In the genomic region with DNA sequence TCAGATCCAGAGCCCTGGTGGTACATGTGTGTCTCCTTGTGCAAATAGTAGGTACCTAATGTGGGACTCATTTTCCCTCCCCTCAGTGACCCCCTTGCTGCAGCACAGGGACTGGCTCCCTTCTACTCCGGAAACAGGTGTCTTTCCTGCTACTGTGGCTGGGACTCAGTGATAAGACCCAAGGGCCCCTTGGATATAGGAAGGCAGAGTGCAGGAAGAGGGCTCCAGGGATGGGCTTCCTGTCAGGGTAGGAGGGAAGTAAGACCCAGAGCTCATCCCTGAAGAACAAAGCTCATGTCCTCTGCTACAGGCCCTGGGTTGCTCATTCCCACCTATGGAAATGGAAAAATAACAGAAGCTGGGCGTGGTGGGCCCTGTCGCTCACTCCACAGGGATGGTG, we compare ENCODE assay signal across 12 mouse cellular contexts. TPM values are rescaled to one million over a fixed set of nuclear protein-coding genes. Genes with fewer than 3 reads are reported as not detected.
DNase-seq lines count a peak whose midpoint lies in the region; ATAC-seq and TF ChIP-seq lines count a peak whose summit lies in the region.
"Had no signal": no experiment of that assay in that cellular context is flagged by ENCODE, and none has a peak within 500 bp of the region (broad histone marks: within the 10 kb centered on the region; RNA-seq: fewer than 3 reads in every experiment).

No protein-coding gene starts in this region.

- intact Hi-C loops in gastrocnemius, adult 2 months (cut with DNase I) = no loop called here
- intact Hi-C loops in gastrocnemius, postnatal 36 days (cut with DNase I) = no loop called here
- intact Hi-C loops in left cerebral cortex, postnatal 10 days (cut with DNase I) = no loop called here

- no peak for TF ChIP-seq CTCF in gastrocnemius, adult 2 months (IDR thresholded peaks at IDR 0.05)
- no peak for TF ChIP-seq CTCF in midbrain, postnatal 0 days (IDR thresholded peaks at IDR 0.05)

- ATAC-seq in liver, embryonic 13.5 days (ENCODE audit: low read depth) = peak; percentile 60
- ATAC-seq in midbrain, postnatal 0 days (ENCODE audit: low FRiP score) = no peak
- ATAC-seq in hindbrain, embryonic 14.5 days (ENCODE audit: low FRiP score) = no peak
- ATAC-seq: midbrain, embryonic 16.5 days had no signal

- H3K36me3 ChIP-seq in liver, embryonic 13.5 days = no peaks in the 10 kb centered on the region
- no peaks in the 10 kb centered on the region for H3K36me3 ChIP-seq in midbrain, postnatal 0 days (ENCODE audit: insufficient read depth, low read length)
- H3K36me3 ChIP-seq in hindbrain, embryonic 14.5 days (replicated peaks; ENCODE audit: control insufficient read depth, insufficient read depth) = no peaks in the 10 kb centered on the region
- H3K36me3 ChIP-seq: stomach, embryonic 15.5 days had no signal

- H3K27ac ChIP-seq in gastrocnemius, adult 2 months = peak overlapping the region; percentile 20; the same call in 1 of the 2 replicates
- H3K27ac ChIP-seq in liver, embryonic 13.5 days = peak overlapping the region; percentile 50
- H3K27ac ChIP-seq in midbrain, postnatal 0 days (ENCODE audit: low read depth, low read length) = no peak overlapping the region
- no peak overlapping the region for H3K27ac ChIP-seq in hindbrain, embryonic 14.5 days

- no peak overlapping the region for H3K4me3 ChIP-seq in gastrocnemius, adult 2 months
- H3K4me3 ChIP-seq in liver, embryonic 13.5 days (replicated peaks) = no peak overlapping the region
- H3K4me3 ChIP-seq in midbrain, postnatal 0 days (ENCODE audit: low read depth, low read length) = no peak overlapping the region
- no peak overlapping the region for H3K4me3 ChIP-seq in hindbrain, embryonic 14.5 days (replicated peaks; ENCODE audit: low read length)
- H3K4me3 ChIP-seq: stomach, embryonic 15.5 days had no signal

- H3K4me1 ChIP-seq in liver, embryonic 13.5 days (replicated peaks) = peaks cover 74% of the 10 kb centered on the region
- no peaks in the 10 kb centered on the region for H3K4me1 ChIP-seq in midbrain, postnatal 0 days (ENCODE audit: insufficient read depth, low read length)
- H3K4me1 ChIP-seq in hindbrain, embryonic 14.5 days (replicated peaks; ENCODE audit: control insufficient read depth, insufficient read depth, low read length) = no peaks in the 10 kb centered on the region

- WGBS in liver, embryonic 13.5 days (ENCODE audit: insufficient replicate concordance) = 12% methylated on average over 3 of the region's 3 CpGs
- WGBS in midbrain, postnatal 0 days = 78% methylated on average over 3 of the region's 3 CpGs
- WGBS in hindbrain, embryonic 14.5 days = 87% methylated on average over 3 of the region's 3 CpGs

- DNase-seq in gastrocnemius, adult 2 months = no peak
- no peak for DNase-seq in gastrocnemius, postnatal 36 days
- DNase-seq in kidney, adult 11 months = peak; percentile 45
- peak; percentile 39 for DNase-seq in liver, embryonic 13.5 days
- no peak for DNase-seq in layer of hippocampus, postnatal 14 days (ENCODE audit: low spot score in 2 of 2)
- no peak for DNase-seq in midbrain, postnatal 0 days (ENCODE audit: low spot score)
- DNase-seq in hindbrain, embryonic 14.5 days (ENCODE audit: low spot score) = no peak
- DNase-seq in left cerebral cortex, postnatal 10 days (ENCODE audit: extremely low spot score in 1 of 2, low spot score in 2 of 2) = no peak
- DNase-seq: cerebellum, adult 9-10 months; layer of hippocampus, adult 9-11 months had no signal

- 0 out of 2 replicates have a peak overlapping the region, but pooled peaks have one; percentile 1 for H3K4me2 ChIP-seq in liver, embryonic 13.5 days
- H3K4me2 ChIP-seq in midbrain, postnatal 0 days (ENCODE audit: low read depth, low read length, poor library complexity, severe bottlenecking) = no peak overlapping the region
- H3K4me2 ChIP-seq in hindbrain, embryonic 14.5 days (replicated peaks) = no peak overlapping the region
- H3K4me2 ChIP-seq: stomach, embryonic 15.5 days had no signal

- no peaks in the 10 kb centered on the region for H3K9me3 ChIP-seq in liver, embryonic 13.5 days (replicated peaks)
- no peaks in the 10 kb centered on the region for H3K9me3 ChIP-seq in midbrain, postnatal 0 days (ENCODE audit: low read length)
- H3K9me3 ChIP-seq in hindbrain, embryonic 14.5 days (ENCODE audit: control insufficient read depth, low read length) = no peaks in the 10 kb centered on the region
- H3K9me3 ChIP-seq: stomach, embryonic 15.5 days had no signal

- H3K27me3 ChIP-seq in liver, embryonic 13.5 days = no peaks in the 10 kb centered on the region
- no peaks in the 10 kb centered on the region for H3K27me3 ChIP-seq in midbrain, postnatal 0 days (ENCODE audit: insufficient read depth, low read length)
- no peaks in the 10 kb centered on the region for H3K27me3 ChIP-seq in hindbrain, embryonic 14.5 days (ENCODE audit: control insufficient read depth, insufficient read depth, low read length)
- H3K27me3 ChIP-seq: stomach, embryonic 15.5 days had no signal

- no peak overlapping the region for H3K9ac ChIP-seq in liver, embryonic 13.5 days
- no peak overlapping the region for H3K9ac ChIP-seq in midbrain, postnatal 0 days (replicated peaks; ENCODE audit: low read length, poor library complexity, severe bottlenecking)
- H3K9ac ChIP-seq in hindbrain, embryonic 14.5 days = no peak overlapping the region
- H3K9ac ChIP-seq: stomach, embryonic 15.5 days had no signal

RNA-seq across cellular contexts. Expression of a gene that starts 6.2 kb away (rescaled TPM):
- total RNA-seq in gastrocnemius, adult 2 months (2021) = 1 to 10 TPM; 3.8 to 4.3 TPM
- 1 to 10 TPM; 3.0 to 4.7 TPM for total RNA-seq in gastrocnemius, postnatal 36 days (2021)
- polyA plus RNA-seq in liver, embryonic 13.5 days (2015; fragmentation: Nextera tagmentation; extraction: Ambion mirVana) = 8.6 and 9.4 TPM in 2 replicates
- 10 to 100 TPM; 75.5 to 84.3 TPM for total RNA-seq in layer of hippocampus, postnatal 14 days (2021)
- 36.4 and 49.7 TPM in 2 replicates for total RNA-seq in midbrain, postnatal 0 days (2014; rRNA removed)
- polyA plus RNA-seq in midbrain, postnatal 0 days (2015; fragmentation: Nextera tagmentation; extraction: Ambion mirVana) = 13.8 and 18.3 TPM in 2 replicates
- polyA plus RNA-seq in hindbrain, embryonic 14.5 days (2014; fragmentation: Nextera tagmentation; extraction: Ambion mirVana) = 23.5 and 25.1 TPM in 2 replicates
- 1 to 10 TPM; 7.9 to 9.4 TPM for total RNA-seq in left cerebral cortex, postnatal 10 days (2021)

RNA-seq across cellular contexts. Expression of a gene that starts 25.8 kb away (rescaled TPM):
- total RNA-seq in gastrocnemius, adult 2 months (2021) = 10 to 100 TPM; 29.9 to 30.0 TPM
- 10 to 100 TPM; 28.8 to 33.0 TPM for total RNA-seq in gastrocnemius, postnatal 36 days (2021)
- 32.4 and 34.1 TPM in 2 replicates for polyA plus RNA-seq in liver, embryonic 13.5 days (2015; fragmentation: Nextera tagmentation; extraction: Ambion mirVana)
- total RNA-seq in layer of hippocampus, postnatal 14 days (2021) = 10 to 100 TPM; 41.4 to 53.6 TPM
- 43.6 and 46.3 TPM in 2 replicates for total RNA-seq in midbrain, postnatal 0 days (2014; rRNA removed)
- 41.2 and 47.0 TPM in 2 replicates for polyA plus RNA-seq in midbrain, postnatal 0 days (2015; fragmentation: Nextera tagmentation; extraction: Ambion mirVana)
- polyA plus RNA-seq in hindbrain, embryonic 14.5 days (2014; fragmentation: Nextera tagmentation; extraction: Ambion mirVana) = 41.8 and 42.5 TPM in 2 replicates
- total RNA-seq in left cerebral cortex, postnatal 10 days (2021) = 10 to 100 TPM; 64.9 to 65.2 TPM

RNA-seq across cellular contexts. Expression of a gene that starts 25.8 kb away (rescaled TPM):
- total RNA-seq in gastrocnemius, adult 2 months (2021) = 100 to 1,000 TPM; 118 to 128 TPM
- total RNA-seq in gastrocnemius, postnatal 36 days (2021) = 100 to 1,000 TPM; 115 TPM
- 170 and 197 TPM in 2 replicates for polyA plus RNA-seq in liver, embryonic 13.5 days (2015; fragmentation: Nextera tagmentation; extraction: Ambion mirVana)
- 100 to 1,000 TPM; 134 to 148 TPM for total RNA-seq in layer of hippocampus, postnatal 14 days (2021)
- 97.1 and 106 TPM in 2 replicates for total RNA-seq in midbrain, postnatal 0 days (2014; rRNA removed)
- polyA plus RNA-seq in midbrain, postnatal 0 days (2015; fragmentation: Nextera tagmentation; extraction: Ambion mirVana) = 264 and 291 TPM in 2 replicates
- 256 and 288 TPM in 2 replicates for polyA plus RNA-seq in hindbrain, embryonic 14.5 days (2014; fragmentation: Nextera tagmentation; extraction: Ambion mirVana)
- 100 to 1,000 TPM; 124 to 134 TPM for total RNA-seq in left cerebral cortex, postnatal 10 days (2021)

RNA-seq across cellular contexts. Expression of a gene that starts 39.1 kb away (rescaled TPM):
- 10 to 100 TPM; 14.0 to 23.3 TPM for total RNA-seq in gastrocnemius, adult 2 months (2021)
- total RNA-seq in gastrocnemius, postnatal 36 days (2021) = 10 to 100 TPM; 14.1 to 19.1 TPM
- polyA plus RNA-seq in liver, embryonic 13.5 days (2015; fragmentation: Nextera tagmentation; extraction: Ambion mirVana) = 0.15 and 0.30 TPM in 2 replicates
- 100 to 1,000 TPM; 107 to 119 TPM for total RNA-seq in layer of hippocampus, postnatal 14 days (2021)
- total RNA-seq in midbrain, postnatal 0 days (2014; rRNA removed) = 65.1 and 86.5 TPM in 2 replicates
- 47.9 and 51.3 TPM in 2 replicates for polyA plus RNA-seq in midbrain, postnatal 0 days (2015; fragmentation: Nextera tagmentation; extraction: Ambion mirVana)
- polyA plus RNA-seq in hindbrain, embryonic 14.5 days (2014; fragmentation: Nextera tagmentation; extraction: Ambion mirVana) = 42.9 TPM in 2 replicates
- total RNA-seq in left cerebral cortex, postnatal 10 days (2021) = 10 to 100 TPM; 97.9 to 98.4 TPM

RNA-seq across cellular contexts. Expression of a gene that starts 42.2 kb away (rescaled TPM):
- 1 to 10 TPM; 7.6 to 9.7 TPM for total RNA-seq in gastrocnemius, adult 2 months (2021)
- total RNA-seq in gastrocnemius, postnatal 36 days (2021) = 1 to 10 TPM; 6.8 to 7.3 TPM
- 17.4 and 18.9 TPM in 2 replicates for polyA plus RNA-seq in liver, embryonic 13.5 days (2015; fragmentation: Nextera tagmentation; extraction: Ambion mirVana)
- 10 to 100 TPM; 60.1 to 67.4 TPM for total RNA-seq in layer of hippocampus, postnatal 14 days (2021)
- 112 and 119 TPM in 2 replicates for total RNA-seq in midbrain, postnatal 0 days (2014; rRNA removed)
- polyA plus RNA-seq in midbrain, postnatal 0 days (2015; fragmentation: Nextera tagmentation; extraction: Ambion mirVana) = 116 and 121 TPM in 2 replicates
- 97.6 and 102 TPM in 2 replicates for polyA plus RNA-seq in hindbrain, embryonic 14.5 days (2014; fragmentation: Nextera tagmentation; extraction: Ambion mirVana)
- 10 to 100 TPM; 84.6 to 85.4 TPM for total RNA-seq in left cerebral cortex, postnatal 10 days (2021)

Comparison
In these comparisons a context has a peak if more than half of its experiments do, and no peak if none do; other contexts are left out.
1. DNase-seq: peak in kidney, adult 11 months (single experiment) and liver, embryonic 13.5 days (single experiment); none in gastrocnemius, adult 2 months (single experiment), gastrocnemius, postnatal 36 days (0 of 2), layer of hippocampus, postnatal 14 days (0 of 2), midbrain, postnatal 0 days (single experiment), hindbrain, embryonic 14.5 days (single experiment) and left cerebral cortex, postnatal 10 days (0 of 2).
2. H3K27ac ChIP-seq: peak in gastrocnemius, adult 2 months (single experiment) and liver, embryonic 13.5 days (single experiment); none in midbrain, postnatal 0 days (single experiment) and hindbrain, embryonic 14.5 days (single experiment).